Mouse (Mus musculus) CH12.LX (cell line): Measurements from ENCODE around the gene Pfkl. TPM values are rescaled to one million over a fixed set of nuclear protein-coding genes. Genes with fewer than 3 reads are reported as not detected.

Experiments
- DNase-seq: peaks from one replicate; pipeline ENCODE4 v3.0.0-alpha.2; 2013; ENCODE audit errors: extremely low read depth
- H3K27ac ChIP-seq: 2 replicates; pipeline ENCODE4 v1.5.1; 2012; ENCODE audit warnings: low read depth, mild to moderate bottlenecking, control low read depth, moderate library complexity; ENCODE audit not compliant: insufficient read depth
- H3K27me3 ChIP-seq: replicated peaks from 2 replicates; pipeline ENCODE3; 2012; ENCODE audit warnings: inconsistent platforms
- H3K36me3 ChIP-seq, 2 experiments: replicated peaks in 1 of 2; 2 replicates each; pipeline versions ENCODE3 to v1.6.1; 2012; ENCODE audit warnings: inconsistent platforms in 1 of 2, low read length in 1 of 2, mild to moderate bottlenecking in 1 of 2, mixed read lengths in 1 of 2, moderate library complexity in 1 of 2; ENCODE audit not compliant: control insufficient read depth in 1 of 2, insufficient read depth in 1 of 2
- H3K4me1 ChIP-seq, 2 experiments: 2 replicates each; pipeline ENCODE4 v1.6.1; 2012; ENCODE audit warnings: inconsistent platforms in 1 of 2, moderate library complexity in 1 of 2; ENCODE audit not compliant: insufficient read depth in 2 of 2, control insufficient read depth in 1 of 2
- H3K4me2 ChIP-seq: 2 replicates; pipeline ENCODE4 v1.6.1; 2012; ENCODE audit warnings: low read depth, mild to moderate bottlenecking, control low read depth; ENCODE audit not compliant: poor library complexity, insufficient read depth, severe bottlenecking
- H3K4me3 ChIP-seq, 3 experiments: fragments of 150-350 bp in 1 of 3; sonication (generic) in 1 of 3; replicated peaks in 1 of 3; 2 replicates each; pipeline versions ENCODE3 to v1.5.1; 2011 to 2012; ENCODE audit warnings: low read depth in 2 of 3, low read length in 2 of 3, mild to moderate bottlenecking in 2 of 3, moderate library complexity in 2 of 3, control low read depth in 1 of 3, improper control_type of control experiment in 1 of 3, inconsistent platforms in 1 of 3, mixed read lengths in 1 of 3; ENCODE audit not compliant: poor library complexity in 1 of 3
- H3K79me2 ChIP-seq: replicated peaks from 2 replicates; pipeline ENCODE4 v1.6.1; 2012; ENCODE audit warnings: mild to moderate bottlenecking, moderate library complexity; ENCODE audit not compliant: control insufficient read depth, poor library complexity, insufficient read depth, severe bottlenecking; ENCODE audit errors: extremely low read depth
- H3K9ac ChIP-seq: 2 replicates; pipeline ENCODE4 v1.6.1; 2012; ENCODE audit warnings: low read depth, mild to moderate bottlenecking, control low read depth, moderate library complexity; ENCODE audit not compliant: insufficient read depth
- H3K9me3 ChIP-seq: replicated peaks from 2 replicates; pipeline ENCODE3; 2012; ENCODE audit warnings: low read length, inconsistent platforms, mixed read lengths
- BHLHE40 ChIP-seq: IDR thresholded peaks from 2 replicates; pipeline ENCODE4 v1.6.1; 2011; ENCODE audit warnings: mild to moderate bottlenecking, low read depth, low read length, improper control_type of control experiment
- CHD1 ChIP-seq: IDR thresholded peaks from 2 replicates; pipeline ENCODE4 v1.6.1; 2012; ENCODE audit warnings: low read depth, low read length, improper control_type of control experiment, inconsistent platforms
- CHD2 ChIP-seq: IDR thresholded peaks from 2 replicates; pipeline ENCODE4 v1.6.1; 2011; ENCODE audit warnings: low read length, improper control_type of control experiment
- CTCF ChIP-seq, 2 experiments: IDR thresholded peaks in 1 of 2; conservative IDR thresholded peaks in 1 of 2; 2 replicates each; pipeline ENCODE4 v1.5.1; 2011 to 2012; ENCODE audit warnings: low read depth in 2 of 2, low read length in 2 of 2, improper control_type of control experiment in 1 of 2, inconsistent platforms in 1 of 2, mild to moderate bottlenecking in 1 of 2, moderate library complexity in 1 of 2
- ELF1 ChIP-seq: IDR thresholded peaks from 2 replicates; pipeline ENCODE4 v1.6.1; 2014; ENCODE audit warnings: low read depth, mild to moderate bottlenecking, inconsistent platforms, low read length, improper control_type of control experiment
- ETS1 ChIP-seq: conservative IDR thresholded peaks from 2 replicates; pipeline ENCODE4 v1.6.1; 2012; ENCODE audit warnings: low read depth, mild to moderate bottlenecking, inconsistent platforms, low read length, improper control_type of control experiment, moderate library complexity
- HCFC1 ChIP-seq: IDR thresholded peaks from 2 replicates; pipeline ENCODE4 v1.6.1; 2012; ENCODE audit warnings: low read depth, mild to moderate bottlenecking, inconsistent platforms, low read length, improper control_type of control experiment
- IRF4 ChIP-seq: IDR thresholded peaks from 2 replicates; pipeline ENCODE4 v1.6.1; 2014; ENCODE audit warnings: low read depth, mild to moderate bottlenecking, inconsistent platforms, low read length, improper control_type of control experiment
- JUN ChIP-seq: IDR thresholded peaks from 2 replicates; pipeline ENCODE4 v1.6.1; 2011; ENCODE audit warnings: low read depth, mild to moderate bottlenecking, low read length, improper control_type of control experiment, moderate library complexity; ENCODE audit not compliant: insufficient read depth
- JUND ChIP-seq: conservative IDR thresholded peaks from 2 replicates; pipeline ENCODE4 v1.6.1; 2011; ENCODE audit warnings: low read depth, low read length, improper control_type of control experiment
- KAT2A ChIP-seq: IDR thresholded peaks from 2 replicates; pipeline ENCODE4 v1.6.1; 2012; ENCODE audit warnings: low read length, improper control_type of control experiment, inconsistent platforms; ENCODE audit not compliant: insufficient replicate concordance
- MAFK ChIP-seq: IDR thresholded peaks from 2 replicates; pipeline ENCODE4 v1.6.1; 2011; ENCODE audit warnings: low read length, improper control_type of control experiment; ENCODE audit not compliant: insufficient replicate concordance
- MAX ChIP-seq: IDR thresholded peaks from 2 replicates; pipeline ENCODE4 v1.6.1; 2011; ENCODE audit warnings: low read length, improper control_type of control experiment
- MAZ ChIP-seq: IDR thresholded peaks from 2 replicates; pipeline ENCODE4 v1.6.1; 2012; ENCODE audit warnings: low read depth, mild to moderate bottlenecking, inconsistent platforms, low read length, improper control_type of control experiment, moderate library complexity
- MEF2A ChIP-seq: IDR thresholded peaks from 2 replicates; pipeline ENCODE4 v1.6.1; 2014; ENCODE audit warnings: low read depth, mild to moderate bottlenecking, inconsistent platforms, low read length, improper control_type of control experiment, borderline replicate concordance
- MXI1 ChIP-seq: IDR thresholded peaks from 2 replicates; pipeline ENCODE4 v1.6.1; 2011; ENCODE audit warnings: mild to moderate bottlenecking, low read depth, low read length, improper control_type of control experiment
- MYC ChIP-seq: IDR thresholded peaks from 2 replicates; pipeline ENCODE4 v1.6.1; 2011; ENCODE audit warnings: low read depth, mild to moderate bottlenecking, improper control_type of control experiment, low read length
- NELFE ChIP-seq: IDR thresholded peaks from 2 replicates; pipeline ENCODE4 v1.6.1; 2011; ENCODE audit warnings: low read depth, low read length, improper control_type of control experiment
- PAX5 ChIP-seq: IDR thresholded peaks from 2 replicates; pipeline ENCODE4 v1.6.1; 2012; ENCODE audit warnings: low read length, inconsistent platforms, mixed read lengths
- POLR2AphosphoS2 ChIP-seq: IDR thresholded peaks from 2 replicates; pipeline ENCODE4 v1.6.1; 2011; ENCODE audit warnings: low read depth, low read length, improper control_type of control experiment
- RAD21 ChIP-seq: IDR thresholded peaks from 2 replicates; pipeline ENCODE4 v1.6.1; 2011; ENCODE audit warnings: low read depth, mild to moderate bottlenecking, low read length, improper control_type of control experiment, moderate library complexity
- SIN3A ChIP-seq: IDR thresholded peaks from 2 replicates; pipeline ENCODE4 v1.6.1; 2012; ENCODE audit warnings: low read length, improper control_type of control experiment, inconsistent platforms
- SMC3 ChIP-seq: IDR thresholded peaks from 2 replicates; pipeline ENCODE4 v1.6.1; 2011; ENCODE audit warnings: low read depth, low read length, improper control_type of control experiment
- TBP ChIP-seq: conservative IDR thresholded peaks from 2 replicates; pipeline ENCODE4 v1.6.1; 2011; ENCODE audit warnings: low read depth, low read length, improper control_type of control experiment
- UBTF ChIP-seq: IDR thresholded peaks from 2 replicates; pipeline ENCODE4 v1.6.1; 2012; ENCODE audit warnings: low read depth, mild to moderate bottlenecking, inconsistent platforms, low read length, improper control_type of control experiment, moderate library complexity
- USF2 ChIP-seq: conservative IDR thresholded peaks from 2 replicates; pipeline ENCODE4 v1.6.1; 2011; ENCODE audit warnings: low read depth, low read length, improper control_type of control experiment
- ZC3H11A ChIP-seq: IDR thresholded peaks from 2 replicates; pipeline ENCODE4 v1.6.1; 2012; ENCODE audit warnings: low read depth, mild to moderate bottlenecking, inconsistent platforms, low read length, improper control_type of control experiment
- dilution Hi-C: fragments of 300-500 bp; cut with MboI; formaldehyde crosslinking; loops from 2 replicates; pipeline ENCODE4 v1.14.3; 2020; ENCODE audit warnings: low sequenced_read_pairs; ENCODE audit not compliant: extremely low pct_unique_long_range_greater_than_20kb, extremely low pct_ligation_motif_present
- in situ Hi-C: fragments of 300-500 bp; cut with MboI; formaldehyde crosslinking; loops from 3 replicates; pipeline ENCODE4 v1.14.3; 2019; ENCODE audit warnings: low sequenced_read_pairs, low pct_ligation_motif_present, low pct_unique_long_range_greater_than_20kb, mixed read lengths
- polyA plus RNA-seq: library from polyadenylated mRNA; unstranded; fragments of >175 nt; gene quantifications from 2 replicates; pipeline ENCODE4 v1.2.1, GENCODE M21; 2012; ENCODE audit warnings: low read depth; ENCODE audit not compliant: insufficient read length
- total RNA-seq, 2 experiments: library from RNA; depleted of rRNA; stranded (reverse); fragments of 300-350 nt in 1 of 2; fragments of >200 nt in 1 of 2; gene quantifications; 2 replicates each; pipeline ENCODE4 v1.2.3; 2012 to 2014

Pfkl gene
- total and polyA plus RNA-seq, 3 experiments: 95.9 to 210 (median 159) TPM

DNA sequence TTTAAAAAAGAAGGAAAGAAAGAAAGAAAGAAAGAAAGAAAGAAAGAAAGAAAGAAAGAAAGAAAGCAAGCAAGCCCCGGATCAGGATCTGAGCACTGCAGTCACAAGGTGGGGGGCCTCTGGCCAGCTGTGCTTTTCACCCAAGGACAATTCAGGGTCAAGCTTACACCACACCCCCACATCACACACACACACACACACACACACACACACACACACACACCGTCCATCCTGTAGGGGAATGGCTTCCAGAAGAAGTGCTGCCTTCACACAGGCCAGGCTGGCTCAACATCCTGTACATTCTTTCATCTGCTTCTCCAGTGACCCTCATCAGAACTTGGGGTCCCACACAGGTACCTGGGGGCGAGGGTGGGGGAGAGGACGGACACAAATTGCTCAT lies 9.4 kb upstream of the Pfkl start:
- no peak overlapping the region for H3K9ac ChIP-seq
- H3K36me3 ChIP-seq: no peaks in the 10 kb centered on the region
- in situ Hi-C loops: no loop called here
- 0 out of 2 replicates have a peak overlapping the region, but pooled peaks have one; percentile 76 for H3K4me2 ChIP-seq
- H3K9me3 ChIP-seq: peaks cover 12% of the 10 kb centered on the region
- H3K79me2 ChIP-seq: no peaks in the 10 kb centered on the region
- H3K4me1 ChIP-seq: peaks cover 0 to 3% of the 10 kb centered on the region in 2 experiments; a peak in 2 of 4 replicates
- TF ChIP-seq HCFC1: no peak
- no peak for TF ChIP-seq ZC3H11A
- no peak for TF ChIP-seq NELFE
- TF ChIP-seq JUN: no peak
- no peak for TF ChIP-seq IRF4
- TF ChIP-seq CHD1: no peak
- no peak for TF ChIP-seq MAZ
- no peak for TF ChIP-seq MXI1
- TF ChIP-seq MAFK: no peak
- no peak for TF ChIP-seq MEF2A
- TF ChIP-seq ETS1: no peak
- TF ChIP-seq, all 38 proteins: peak for 0
- no peak overlapping the region for H3K4me3 ChIP-seq
- dilution Hi-C loops: no loop called here
- peaks cover 16% of the 10 kb centered on the region for H3K27me3 ChIP-seq
- no peak for DNase-seq
- H3K27ac ChIP-seq: no peak overlapping the region

DNA sequence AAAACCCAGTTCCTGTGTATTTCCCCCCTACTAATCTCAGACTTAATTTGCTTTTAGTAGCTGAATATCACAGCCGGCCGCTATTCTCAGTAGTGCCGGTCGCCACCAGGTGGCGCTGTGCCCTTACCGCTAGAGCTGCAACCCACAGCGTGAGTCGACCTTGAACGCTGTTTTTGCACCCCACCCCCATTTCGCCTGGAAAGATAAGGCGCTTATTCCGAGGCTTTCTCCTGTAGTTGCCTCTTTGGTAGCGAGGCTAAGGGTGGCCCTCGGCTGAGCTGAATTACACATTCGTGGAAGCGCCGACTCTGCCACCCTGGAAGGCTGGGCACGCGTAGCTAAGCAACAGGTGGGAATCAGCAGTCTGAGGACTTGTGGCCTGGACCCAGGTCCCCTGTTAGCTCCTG lies 8.9 kb upstream of the Pfkl start:
- peaks cover 0 to 3% of the 10 kb centered on the region in 2 experiments; a peak in 2 of 4 replicates for H3K4me1 ChIP-seq
- peak overlapping the region; percentile 76 for H3K4me2 ChIP-seq
- H3K9ac ChIP-seq: 0 out of 2 replicates have a peak overlapping the region, but pooled peaks have one; percentile 56
- H3K27ac ChIP-seq: no peak overlapping the region
- dilution Hi-C loops (no loop called here), in situ Hi-C loops (no loop called here)
- H3K4me3 ChIP-seq: peak overlapping the region in 1 of 3 experiments; percentile 32
- peak; percentile 81 for DNase-seq
- H3K9me3 ChIP-seq: peaks cover 12% of the 10 kb centered on the region
- peaks cover 16% of the 10 kb centered on the region for H3K27me3 ChIP-seq
- TF ChIP-seq HCFC1: no peak
- TF ChIP-seq MYC: no peak
- TF ChIP-seq UBTF: no peak
- no peak; the same call in 1 of the 2 replicates for TF ChIP-seq ELF1
- TF ChIP-seq NELFE: peak; percentile 32; the same call in 1 of the 2 replicates
- no peak for TF ChIP-seq MAZ
- 0 out of 2 replicates have a peak, but pooled peaks have one; percentile 7 for TF ChIP-seq BHLHE40
- TF ChIP-seq SIN3A: peak; percentile 55; the same call in 1 of the 2 replicates
- no peak for TF ChIP-seq TBP
- peak; percentile 17; the same call in 1 of the 2 replicates for TF ChIP-seq MAX
- TF ChIP-seq ZC3H11A: peak; percentile 55
- no peak for TF ChIP-seq KAT2A
- TF ChIP-seq CHD2: peak; percentile 40; the same call in 1 of the 2 replicates
- peak; percentile 89 to 97 for TF ChIP-seq CTCF (conservative IDR thresholded peaks at IDR 0.05 in 1 of 2, IDR thresholded peaks at IDR 0.05 in 1 of 2; ENCODE audit: low read depth in 2 of 2, low read length in 2 of 2)
- peak; percentile 88 for TF ChIP-seq RAD21
- peak; percentile 84 for TF ChIP-seq SMC3
- peak; percentile 34; the same call in 1 of the 2 replicates for TF ChIP-seq MXI1
- TF ChIP-seq MAFK: no peak
- no peak for TF ChIP-seq PAX5
- TF ChIP-seq JUND: no peak
- TF ChIP-seq IRF4: peak; percentile 48; the same call in 1 of the 2 replicates
- TF ChIP-seq USF2: no peak
- no peak for TF ChIP-seq POLR2AphosphoS2
- TF ChIP-seq JUN: no peak
- TF ChIP-seq, all 38 proteins: peak for 11
- no peaks in the 10 kb centered on the region for H3K36me3 ChIP-seq
- H3K79me2 ChIP-seq: no peaks in the 10 kb centered on the region
